Mouse (Mus musculus): Measurements from ENCODE around the gene Tle2. TPM values are rescaled to one million over a fixed set of nuclear protein-coding genes. Genes with fewer than 3 reads are reported as not detected.

Tle2 gene
- total RNA-seq, 2 experiments from 2014 or later: 0.33 to 5.9 TPM

DNA sequence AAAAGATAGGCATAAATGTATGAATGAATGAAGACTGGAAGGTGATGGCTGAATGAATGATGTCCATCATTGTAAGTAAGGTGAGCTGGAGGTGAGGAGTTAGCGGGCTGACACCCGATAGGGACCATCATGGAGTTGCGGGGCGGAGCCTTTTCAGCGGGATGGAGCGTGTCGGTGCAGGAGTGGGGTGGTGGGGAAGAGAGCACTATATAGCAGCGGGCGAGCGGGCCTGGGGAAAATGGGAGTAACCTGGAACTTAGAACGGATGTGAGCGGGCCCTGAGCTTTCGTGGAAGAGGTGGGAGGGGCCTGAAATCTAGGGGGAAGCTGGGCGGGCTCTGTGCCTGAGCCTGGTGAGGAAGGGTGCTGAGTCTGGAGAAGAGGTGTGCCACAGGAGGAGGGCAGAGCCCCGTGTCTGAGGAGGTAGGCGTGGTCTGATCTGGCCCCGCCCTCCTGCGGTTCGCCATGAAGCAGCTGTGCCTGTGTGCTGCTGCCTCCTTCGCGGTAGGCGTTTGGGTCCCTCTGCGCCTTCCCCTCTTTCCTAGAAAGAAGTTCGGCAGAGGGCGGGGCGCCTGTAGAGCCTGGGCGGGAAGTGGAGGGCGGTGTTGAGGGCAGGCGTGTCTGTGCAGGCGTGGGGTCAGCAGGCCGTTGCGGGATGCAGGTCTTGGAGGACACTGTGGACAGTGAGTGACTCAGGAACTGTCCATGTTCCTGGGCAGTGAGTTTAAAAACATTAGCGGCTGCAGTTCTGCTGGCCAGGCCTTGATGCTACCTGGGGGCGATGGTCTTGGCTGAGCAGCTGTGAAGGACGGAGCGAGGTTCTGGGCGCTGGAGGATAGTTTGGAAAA is 59.1 kb downstream of the Tle2 start:
- ATAC-seq (replicated peaks; ENCODE audit: low FRiP score, low TSS enrichment, poor library complexity, severe bottlenecking): peak; percentile 97

DNA sequence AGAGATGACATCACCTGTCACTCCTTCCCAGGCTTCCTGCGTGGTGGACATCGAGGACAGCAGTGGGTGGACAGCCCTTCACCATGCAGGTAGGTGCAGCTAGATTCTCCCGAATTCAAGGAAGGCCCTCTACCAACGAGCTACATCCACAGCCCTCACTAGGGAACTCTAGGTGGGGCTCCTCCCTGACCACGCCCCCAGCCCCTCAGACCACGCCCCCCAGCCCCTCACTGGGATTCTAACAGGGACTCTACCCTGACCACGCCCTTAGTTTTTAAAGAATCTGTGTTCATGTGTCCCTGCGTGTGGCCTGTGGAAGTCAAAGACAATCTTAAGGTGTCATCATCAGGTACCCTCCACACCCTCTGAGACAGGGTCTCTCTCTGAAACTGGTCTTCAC is 62.0 kb downstream of the Tle2 start:
- no peak for ATAC-seq (replicated peaks; ENCODE audit: low FRiP score, low TSS enrichment, poor library complexity, severe bottlenecking)

DNA sequence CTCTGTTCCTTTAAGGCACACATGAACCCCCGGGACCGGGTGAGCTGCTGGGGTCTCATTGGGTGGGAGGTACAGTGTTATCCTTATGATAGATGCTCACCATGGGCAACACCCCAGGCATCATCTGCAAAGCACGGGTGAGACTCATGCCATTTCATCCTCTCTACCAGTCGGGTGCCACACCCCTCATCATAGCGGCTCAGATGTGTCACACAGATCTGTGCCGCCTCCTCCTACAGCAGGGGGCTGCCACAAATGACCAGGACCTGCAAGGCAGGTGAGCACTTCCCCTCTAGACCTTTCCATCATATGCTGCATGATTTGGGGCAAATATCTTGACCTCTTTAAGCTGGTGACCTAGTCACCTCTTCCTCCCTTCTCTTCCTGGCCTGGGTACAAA is 63.7 kb downstream of the Tle2 start:
- no peak for ATAC-seq (replicated peaks; ENCODE audit: low FRiP score, low TSS enrichment, poor library complexity, severe bottlenecking)

Other genes starting within 250 kb of the Tle2 start
- 0.66 and 2.3 TPM in 2 replicates for gene Tbxa2r, start 245.8 kb upstream of the Tle2 start, total RNA-seq (2014; fragmentation: Nextera tagmentation)
- gene Tbxa2r, start 245.8 kb upstream of the Tle2 start, total RNA-seq (2017): 0.52 TPM in 1 of 2 replicates, not detected in the other
- not detected in 2 replicates for gene Gipc3, start 231.3 kb upstream of the Tle2 start, total RNA-seq (2014; fragmentation: Nextera tagmentation)
- gene Gipc3, start 231.3 kb upstream of the Tle2 start, total RNA-seq (2017): not detected in 2 replicates
- gene Hmg20b, start 224.1 kb upstream of the Tle2 start, total RNA-seq (2014; fragmentation: Nextera tagmentation): 25.7 and 37.6 TPM in 2 replicates
- gene Hmg20b, start 224.1 kb upstream of the Tle2 start, total RNA-seq (2017): 44.2 and 61.1 TPM in 2 replicates
- 15.7 and 16.4 TPM in 2 replicates for gene Mfsd12, start 217.1 kb upstream of the Tle2 start, total RNA-seq (2014; fragmentation: Nextera tagmentation)
- 13.9 and 14.1 TPM in 2 replicates for gene Mfsd12, start 217.1 kb upstream of the Tle2 start, total RNA-seq (2017)
- 0.70 TPM in 1 of 2 replicates, not detected in the other for gene 4930404N11Rik, start 208.7 kb upstream of the Tle2 start, total RNA-seq (2014; fragmentation: Nextera tagmentation)
- gene 4930404N11Rik, start 208.7 kb upstream of the Tle2 start, total RNA-seq (2017): 1.9 TPM in 1 of 2 replicates, not detected in the other
- 28.5 and 50.0 TPM in 2 replicates for gene Fzr1, start 196.0 kb upstream of the Tle2 start, total RNA-seq (2014; fragmentation: Nextera tagmentation)
- 12.2 and 14.9 TPM in 2 replicates for gene Fzr1, start 196.0 kb upstream of the Tle2 start, total RNA-seq (2017)
- 12.3 and 31.4 TPM in 2 replicates for gene Dohh, start 190.1 kb upstream of the Tle2 start, total RNA-seq (2014; fragmentation: Nextera tagmentation)
- 31.2 and 37.8 TPM in 2 replicates for gene Dohh, start 190.1 kb upstream of the Tle2 start, total RNA-seq (2017)
- gene Gm48551, start 190.1 kb upstream of the Tle2 start, total RNA-seq (2014; fragmentation: Nextera tagmentation): 1.2 and 6.3 TPM in 2 replicates
- 0.11 and 2.6 TPM in 2 replicates for gene Gm48551, start 190.1 kb upstream of the Tle2 start, total RNA-seq (2017)
- gene Gm48552, start 185.6 kb upstream of the Tle2 start, total RNA-seq (2014; fragmentation: Nextera tagmentation): 4.0 TPM in 1 of 2 replicates, not detected in the other
- not detected in 2 replicates for gene Gm48552, start 185.6 kb upstream of the Tle2 start, total RNA-seq (2017)
- gene Smim24, start 181.5 kb upstream of the Tle2 start, total RNA-seq (2014; fragmentation: Nextera tagmentation): 7.7 and 12.8 TPM in 2 replicates
- gene Smim24, start 181.5 kb upstream of the Tle2 start, total RNA-seq (2017): 7.4 and 7.5 TPM in 2 replicates
- gene Nfic, start 118.9 kb upstream of the Tle2 start, total RNA-seq (2014; fragmentation: Nextera tagmentation): 10.6 and 15.9 TPM in 2 replicates
- gene Nfic, start 118.9 kb upstream of the Tle2 start, total RNA-seq (2017): 3.0 and 3.4 TPM in 2 replicates
- 0.32 TPM in 1 of 2 replicates, not detected in the other for gene Celf5, start 91.9 kb upstream of the Tle2 start, total RNA-seq (2014; fragmentation: Nextera tagmentation)
- gene Celf5, start 91.9 kb upstream of the Tle2 start, total RNA-seq (2017): 0.38 TPM in 1 of 2 replicates, not detected in the other
- gene Ncln, start 78.2 kb upstream of the Tle2 start, total RNA-seq (2014; fragmentation: Nextera tagmentation): 91.4 and 117 TPM in 2 replicates
- 42.4 and 71.2 TPM in 2 replicates for gene Ncln, start 78.2 kb upstream of the Tle2 start, total RNA-seq (2017)
- 19.0 and 22.2 TPM in 2 replicates for gene S1pr4, start 74.4 kb upstream of the Tle2 start, total RNA-seq (2014; fragmentation: Nextera tagmentation)
- gene S1pr4, start 74.4 kb upstream of the Tle2 start, total RNA-seq (2017): 17.2 and 18.9 TPM in 2 replicates
- gene Gna15, start 50.3 kb upstream of the Tle2 start, total RNA-seq (2014; fragmentation: Nextera tagmentation): 41.4 and 48.1 TPM in 2 replicates
- gene Gna15, start 50.3 kb upstream of the Tle2 start, total RNA-seq (2017): 42.6 and 45.2 TPM in 2 replicates
- 13.7 and 22.4 TPM in 2 replicates for gene Gna11, start 29.4 kb upstream of the Tle2 start, total RNA-seq (2014; fragmentation: Nextera tagmentation)
- gene Gna11, start 29.4 kb upstream of the Tle2 start, total RNA-seq (2017): 16.0 and 57.4 TPM in 2 replicates
- gene Aes, start 15.1 kb upstream of the Tle2 start, total RNA-seq (2014; fragmentation: Nextera tagmentation): 185 and 209 TPM in 2 replicates
- 162 and 206 TPM in 2 replicates for gene Aes, start 15.1 kb upstream of the Tle2 start, total RNA-seq (2017)
- 7.9 and 14.3 TPM in 2 replicates for gene Tle6, start 26.5 kb downstream of the Tle2 start, total RNA-seq (2014; fragmentation: Nextera tagmentation)
- gene Tle6, start 26.5 kb downstream of the Tle2 start, total RNA-seq (2017): 3.5 and 14.3 TPM in 2 replicates
- gene BC025920, start 31.7 kb downstream of the Tle2 start, total RNA-seq (2014; fragmentation: Nextera tagmentation): 3.4 and 4.5 TPM in 2 replicates
- 2.8 and 4.6 TPM in 2 replicates for gene BC025920, start 31.7 kb downstream of the Tle2 start, total RNA-seq (2017)
- gene Sirt6, start 53.2 kb downstream of the Tle2 start, total RNA-seq (2014; fragmentation: Nextera tagmentation): 13.7 and 18.3 TPM in 2 replicates
- gene Sirt6, start 53.2 kb downstream of the Tle2 start, total RNA-seq (2017): 2.1 and 5.5 TPM in 2 replicates
- gene Ankrd24, start 54.0 kb downstream of the Tle2 start, total RNA-seq (2014; fragmentation: Nextera tagmentation): 7.7 and 10.4 TPM in 2 replicates
- gene Ankrd24, start 54.0 kb downstream of the Tle2 start, total RNA-seq (2017): 2.1 and 3.0 TPM in 2 replicates
- gene Gm10778, start 74.5 kb downstream of the Tle2 start, total RNA-seq (2014; fragmentation: Nextera tagmentation): 4.5 and 4.6 TPM in 2 replicates
- gene Gm10778, start 74.5 kb downstream of the Tle2 start, total RNA-seq (2017): 4.2 and 6.6 TPM in 2 replicates
- 3.2 and 7.4 TPM in 2 replicates for gene Zfp433, start 130.3 kb downstream of the Tle2 start, total RNA-seq (2014; fragmentation: Nextera tagmentation)
- gene Zfp433, start 130.3 kb downstream of the Tle2 start, total RNA-seq (2017): 16.8 and 19.8 TPM in 2 replicates
- gene Gm3055, start 196.6 kb downstream of the Tle2 start, total RNA-seq (2014; fragmentation: Nextera tagmentation): 1.6 and 3.9 TPM in 2 replicates
- gene Gm3055, start 196.6 kb downstream of the Tle2 start, total RNA-seq (2017): 2.4 and 3.0 TPM in 2 replicates
- 1.2 and 8.6 TPM in 2 replicates for gene Gm4767, start 237.6 kb downstream of the Tle2 start, total RNA-seq (2014; fragmentation: Nextera tagmentation)
- 0.72 TPM in 1 of 2 replicates, not detected in the other for gene Gm4767, start 237.6 kb downstream of the Tle2 start, total RNA-seq (2017)

All from megakaryocyte-erythroid progenitor cell, adult 5-6 weeks (primary cell).